Mouse (Mus musculus) midbrain, postnatal 0 days (tissue): ENCODE results near the gene Camk2d. TPM values are rescaled to one million over a fixed set of nuclear protein-coding genes. Genes with fewer than 3 reads are reported as not detected.

ENCODE experiments used
- ATAC-seq: fragments of 200-750 bp; cut with Nextera tagmentation; 2 replicates; pipeline ENCODE4 v1.8.0; 2017; ENCODE audit warnings: moderate number of reproducible peaks, mild to moderate bottlenecking, moderate TSS enrichment, moderate library complexity; ENCODE audit not compliant: low FRiP score
- DNase-seq: peaks from one replicate; pipeline ENCODE4 v3.0.0-alpha.2; 2015; ENCODE audit warnings: low spot score
- H3K27ac ChIP-seq: fragments of 300-500 bp; sonication (generic); 2 replicates; pipeline ENCODE4 v1.5.1; 2014; ENCODE audit warnings: low read depth, mild to moderate bottlenecking, low read length, mixed read lengths
- H3K27me3 ChIP-seq: fragments of 300-500 bp; sonication (generic); 2 replicates; pipeline ENCODE4 v1.6.1; 2014; ENCODE audit warnings: low read length, control low read depth, mixed read lengths; ENCODE audit not compliant: insufficient read depth
- H3K36me3 ChIP-seq: fragments of 300-500 bp; sonication (generic); 2 replicates; pipeline ENCODE4 v1.6.1; 2014; ENCODE audit warnings: low read length, control low read depth, mixed read lengths; ENCODE audit not compliant: insufficient read depth
- H3K4me1 ChIP-seq: fragments of 300-500 bp; sonication (generic); 2 replicates; pipeline ENCODE4 v1.6.1; 2014; ENCODE audit warnings: mild to moderate bottlenecking, control low read depth, antibody characterized with exemption, low read length, mixed read lengths; ENCODE audit not compliant: insufficient read depth
- H3K4me2 ChIP-seq: fragments of 300-500 bp; sonication (generic); 2 replicates; pipeline ENCODE4 v1.6.1; 2014; ENCODE audit warnings: low read depth, mild to moderate bottlenecking, low read length, mixed read lengths; ENCODE audit not compliant: poor library complexity, severe bottlenecking
- H3K4me3 ChIP-seq: fragments of 300-500 bp; sonication (generic); 2 replicates; pipeline ENCODE4 v1.5.1; 2014; ENCODE audit warnings: low read depth, mild to moderate bottlenecking, low read length, moderate library complexity
- H3K9ac ChIP-seq: fragments of 300-500 bp; sonication (generic); replicated peaks from 2 replicates; pipeline ENCODE4 v1.6.1; 2014; ENCODE audit warnings: mild to moderate bottlenecking, low read length, moderate library complexity, mixed read lengths; ENCODE audit not compliant: poor library complexity, severe bottlenecking
- H3K9me3 ChIP-seq: fragments of 300-500 bp; sonication (generic); 2 replicates; pipeline ENCODE4 v1.6.1; 2016; ENCODE audit warnings: low read length, control low read depth
- CTCF ChIP-seq: IDR thresholded peaks from 2 replicates; pipeline ENCODE4 v1.5.1; 2016; ENCODE audit warnings: antibody characterized with exemption, mild to moderate bottlenecking
- WGBS: fragments of 180-500 bp; shearing (Covaris S2); extraction: QIAGEN DNeasy Blood & Tissue Kit; methylation state at CpG from one replicate; pipeline ENCODE4 v1.1.7; 2014; 5-methylcytosine and 5-hydroxymethylcytosine counted together
- polyA plus RNA-seq: library from polyadenylated mRNA; unstranded; fragments of >200 nt; fragmentation: Nextera tagmentation; extraction: Ambion mirVana; gene quantifications from 2 replicates; pipeline ENCODE4 v1.2.1, GENCODE M21; 2015
- total RNA-seq: library from RNA; depleted of rRNA; stranded (reverse); fragments of >200 nt; gene quantifications from 2 replicates; pipeline ENCODE4 v1.2.3, GENCODE M21; 2014

Camk2d gene
- total and polyA plus RNA-seq, 2 experiments from 2014 or later, result 95.8 to 143 TPM

GRCm38 (mm10) chr3:126714281-126714680 lies 118.2 kb downstream of the Camk2d start:
- 83% methylated on average over 1 of the region's 1 CpGs for WGBS
- no peak for TF ChIP-seq CTCF

GRCm38 (mm10) chr3:126723021-126723449 lies 126.9 kb downstream of the Camk2d start:
- DNase-seq (peak; percentile 66), ATAC-seq (no peak; the same call in 1 of the 2 replicates)
- WGBS, result 58% methylated on average over 5 of the region's 5 CpGs
- H3K4me3 ChIP-seq, result no peak overlapping the region
- peak overlapping the region; percentile 55 for H3K27ac ChIP-seq
- no peaks in the 10 kb centered on the region for H3K9me3 ChIP-seq
- H3K4me1 ChIP-seq, result no peaks in the 10 kb centered on the region
- H3K27me3 ChIP-seq, result no peaks in the 10 kb centered on the region
- no peak for TF ChIP-seq CTCF
- H3K36me3 ChIP-seq, result no peaks in the 10 kb centered on the region
- H3K4me2 ChIP-seq, result no peak overlapping the region
- no peak overlapping the region for H3K9ac ChIP-seq

More at GRCm38 (mm10) chr3:126714281-126714680, 118.2 kb downstream of the Camk2d start:
- ATAC-seq (no peak), DNase-seq (no peak)
- Histone ChIP-seq H3K27ac (no peak overlapping the region), H3K4me1 (no peaks in the 10 kb centered on the region), H3K4me3 (no peak overlapping the region), H3K9me3 (no peaks in the 10 kb centered on the region), H3K27me3 (no peaks in the 10 kb centered on the region), H3K4me2 (no peak overlapping the region), H3K36me3 (no peaks in the 10 kb centered on the region), H3K9ac (no peak overlapping the region)

- ATAC-seq (no peak), DNase-seq (no peak)
- TF ChIP-seq CTCF, result no peak
- Histone ChIP-seq H3K4me2 (no peak overlapping the region), H3K9ac (no peak overlapping the region), H3K9me3 (no peaks in the 10 kb centered on the region), H3K36me3 (no peaks in the 10 kb centered on the region), H3K4me1 (no peaks in the 10 kb centered on the region), H3K27ac (peak overlapping the region; percentile 55), H3K4me3 (no peak overlapping the region), H3K27me3 (no peaks in the 10 kb centered on the region)
- WGBS, result 66% methylated on average over 5 of the region's 5 CpGs
Observed at GRCm38 (mm10) chr3:126723458-126723857, 127.4 kb downstream of the Camk2d start.

- Histone ChIP-seq H3K9me3 (no peaks in the 10 kb centered on the region), H3K4me1 (no peaks in the 10 kb centered on the region), H3K27ac (no peak overlapping the region), H3K4me2 (no peak overlapping the region), H3K4me3 (no peak overlapping the region), H3K9ac (no peak overlapping the region), H3K36me3 (no peaks in the 10 kb centered on the region), H3K27me3 (no peaks in the 10 kb centered on the region)
- no peak for TF ChIP-seq CTCF
- WGBS, result 72% methylated on average over 9 of the region's 9 CpGs
- ATAC-seq (no peak), DNase-seq (no peak)
Observed at GRCm38 (mm10) chr3:126725647-126726046, 129.5 kb downstream of the Camk2d start.

- no peak overlapping the region for H3K4me2 ChIP-seq
- H3K36me3 ChIP-seq, result no peaks in the 10 kb centered on the region
- no peaks in the 10 kb centered on the region for H3K4me1 ChIP-seq
- DNase-seq (no peak), ATAC-seq (no peak)
- no peaks in the 10 kb centered on the region for H3K27me3 ChIP-seq
- no peak overlapping the region for H3K27ac ChIP-seq
- no peak overlapping the region for H3K9ac ChIP-seq
- no peak overlapping the region for H3K4me3 ChIP-seq
- no peak for TF ChIP-seq CTCF
- WGBS, result 98% methylated on average over 4 of the region's 4 CpGs
- no peaks in the 10 kb centered on the region for H3K9me3 ChIP-seq
Observed at GRCm38 (mm10) chr3:126727387-126727786, 131.3 kb downstream of the Camk2d start.

GRCm38 (mm10) chr3:126730411-126730810 lies 134.3 kb downstream of the Camk2d start:
- Histone ChIP-seq H3K36me3 (no peaks in the 10 kb centered on the region), H3K4me1 (no peaks in the 10 kb centered on the region), H3K27me3 (no peaks in the 10 kb centered on the region), H3K9me3 (no peaks in the 10 kb centered on the region), H3K4me3 (no peak overlapping the region), H3K9ac (no peak overlapping the region), H3K4me2 (no peak overlapping the region), H3K27ac (no peak overlapping the region)
- no peak for ATAC-seq
- TF ChIP-seq CTCF, result no peak
- 75% methylated on average over 5 of the region's 5 CpGs for WGBS
- no peak for DNase-seq
